Comparison of ENCODE assay signal across 18 mouse cellular contexts in the genomic region with DNA sequence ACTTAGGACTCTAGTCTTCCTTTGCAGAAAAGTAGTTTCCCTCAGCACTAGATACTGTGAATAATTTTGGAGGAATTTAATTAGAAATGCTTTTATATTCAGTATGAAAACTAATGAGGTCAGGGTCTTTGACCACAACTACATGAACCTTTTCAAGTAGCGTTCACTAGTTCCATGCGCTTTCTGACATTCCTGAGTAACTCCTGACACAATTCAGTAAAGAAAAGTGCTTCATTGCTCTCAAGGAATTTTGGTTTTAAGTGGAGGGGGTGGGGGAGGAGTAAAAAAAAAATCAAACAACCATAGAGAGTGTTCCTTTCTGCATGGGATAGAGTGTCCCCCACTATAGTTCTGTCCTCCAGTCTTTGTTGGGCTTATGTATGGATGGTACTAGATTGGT.
"Had no signal": no experiment of that assay in that cellular context is flagged by ENCODE, and none has a peak within 500 bp of the region (broad histone marks: within the 10 kb centered on the region; RNA-seq: fewer than 3 reads in every experiment).

No protein-coding gene starts in this region.

- DNase-seq: kidney, adult 11 months; kidney, postnatal 4 days; left cerebral cortex, postnatal 4 days; liver, postnatal 0 days; right cerebral cortex, postnatal 14 days; right cerebral cortex, postnatal 4 days; thymus, adult 18-20 months; thymus, postnatal 36 days had no signal

- H3K27ac ChIP-seq: intestine, embryonic 15.5 days; limb, embryonic 12.5 days; limb, embryonic 15.5 days; liver, embryonic 14.5 days; macrophage; midbrain, embryonic 12.5 days; midbrain, embryonic 15.5 days; stomach, postnatal 0 days had no signal

- H3K4me2 ChIP-seq: intestine, embryonic 15.5 days; limb, embryonic 12.5 days; limb, embryonic 15.5 days; liver, embryonic 11.5 days; lung, embryonic 14.5 days; midbrain, embryonic 12.5 days; midbrain, embryonic 15.5 days had no signal

- ATAC-seq: intestine, embryonic 15.5 days; liver, postnatal 0 days; midbrain, embryonic 15.5 days had no signal

- H3K4me3 ChIP-seq: intestine, embryonic 15.5 days; limb, embryonic 12.5 days; limb, embryonic 15.5 days; midbrain, embryonic 12.5 days; midbrain, embryonic 15.5 days had no signal

- H3K9ac ChIP-seq: intestine, embryonic 15.5 days; limb, embryonic 12.5 days; limb, embryonic 15.5 days; liver, embryonic 14.5 days; liver, postnatal 0 days; lung, embryonic 14.5 days; midbrain, embryonic 12.5 days; midbrain, embryonic 15.5 days had no signal

- H3K9me3 ChIP-seq: intestine, embryonic 15.5 days; limb, embryonic 12.5 days; limb, embryonic 15.5 days; midbrain, embryonic 12.5 days; midbrain, embryonic 15.5 days had no signal

- H3K27me3 ChIP-seq: intestine, embryonic 15.5 days; limb, embryonic 15.5 days; midbrain, embryonic 12.5 days; midbrain, embryonic 15.5 days had no signal

- H3K36me3 ChIP-seq: intestine, embryonic 15.5 days; limb, embryonic 12.5 days; limb, embryonic 15.5 days; midbrain, embryonic 12.5 days; midbrain, embryonic 15.5 days had no signal
